Mouse (Mus musculus): ENCODE data around the gene Hpdl. TPM values are rescaled to one million over a fixed set of nuclear protein-coding genes. Genes with fewer than 3 reads are reported as not detected.
A peak's percentile ranks its signal among the peaks of the same experiment; 100 is the strongest.

Gene Hpdl
- polyA plus RNA-seq, 1 experiment from 2014 or later: 0.70 TPM

DNA sequence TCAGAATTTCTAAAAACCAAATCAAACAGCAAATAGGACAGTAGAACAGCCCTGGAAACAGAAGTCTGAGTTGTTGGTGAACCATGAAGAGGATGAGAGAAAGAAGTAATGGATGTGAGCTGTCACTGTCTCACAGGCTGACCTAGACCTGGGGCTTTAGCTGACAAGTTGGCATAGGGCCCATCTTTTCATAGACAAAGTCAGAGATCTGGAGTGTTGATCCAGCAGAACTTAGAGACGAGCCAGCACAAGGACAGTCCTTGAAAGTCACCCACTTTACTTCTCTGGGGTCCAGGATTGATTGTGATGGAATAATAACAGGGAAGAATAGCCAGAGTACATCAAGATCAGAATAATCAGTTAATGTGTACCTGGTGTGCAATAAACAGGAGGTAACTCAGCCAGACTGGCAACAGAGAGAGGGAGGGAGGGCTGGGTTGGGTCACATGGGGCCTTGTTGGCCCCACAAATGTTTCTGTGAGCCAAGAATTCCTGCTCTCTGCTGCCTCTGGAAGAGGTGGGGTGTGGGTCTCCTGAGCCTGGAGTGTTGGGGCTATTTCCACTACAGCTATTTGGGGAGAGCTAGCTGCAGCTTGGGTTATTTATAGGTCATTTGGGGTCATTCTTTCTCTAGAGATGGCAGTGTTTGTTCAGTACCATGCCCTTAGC lies 24.9 kb downstream of the Hpdl start:
- 35% methylated on average over 1 of the region's 1 CpGs for WGBS
- H3K27ac ChIP-seq (replicated peaks): peak overlapping the region; percentile 72
- peaks cover 13% of the 10 kb centered on the region for H3K4me1 ChIP-seq
- H3K27me3 ChIP-seq (replicated peaks): no peaks in the 10 kb centered on the region
- H3K9ac ChIP-seq: peak overlapping the region; percentile 47; the same call in 1 of the 2 replicates
- peaks cover 7% of the 10 kb centered on the region for H3K36me3 ChIP-seq
- no peak for ATAC-seq (ENCODE audit: extremely low read depth, insufficient number of reproducible peaks, low FRiP score, low TSS enrichment)
- no peaks in the 10 kb centered on the region for H3K9me3 ChIP-seq
- no peak overlapping the region for H3K4me2 ChIP-seq
- H3K4me3 ChIP-seq: no peak overlapping the region

DNA sequence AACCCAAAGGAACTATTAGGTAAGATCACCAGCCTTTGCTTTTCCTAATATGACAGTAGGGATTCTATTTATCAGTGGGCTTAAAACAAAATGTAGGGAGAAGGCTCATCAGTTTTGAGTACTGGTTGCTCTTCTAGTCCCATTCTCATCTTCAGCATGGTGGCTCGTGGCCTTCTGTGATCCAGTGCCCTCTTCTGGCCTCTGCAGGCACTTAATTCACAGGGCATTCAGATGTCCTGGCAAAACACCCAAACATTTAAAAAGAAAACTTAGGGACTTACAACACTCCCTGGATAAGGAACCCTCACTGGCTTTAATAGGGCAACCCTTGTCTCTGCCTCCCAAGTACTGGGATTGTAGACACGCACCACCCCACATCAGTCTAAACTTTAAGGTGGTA lies 27.2 kb downstream of the Hpdl start:
- Histone ChIP-seq H3K27ac (replicated peaks) (no peak overlapping the region), H3K9ac (no peak overlapping the region), H3K4me1 (peaks cover 13% of the 10 kb centered on the region), H3K27me3 (replicated peaks) (no peaks in the 10 kb centered on the region), H3K36me3 (no peaks in the 10 kb centered on the region), H3K4me2 (no peak overlapping the region), H3K9me3 (no peaks in the 10 kb centered on the region), H3K4me3 (no peak overlapping the region)
- ATAC-seq (ENCODE audit: extremely low read depth, insufficient number of reproducible peaks, low FRiP score, low TSS enrichment): no peak
- WGBS: 67% methylated on average over 2 of the region's 2 CpGs

DNA sequence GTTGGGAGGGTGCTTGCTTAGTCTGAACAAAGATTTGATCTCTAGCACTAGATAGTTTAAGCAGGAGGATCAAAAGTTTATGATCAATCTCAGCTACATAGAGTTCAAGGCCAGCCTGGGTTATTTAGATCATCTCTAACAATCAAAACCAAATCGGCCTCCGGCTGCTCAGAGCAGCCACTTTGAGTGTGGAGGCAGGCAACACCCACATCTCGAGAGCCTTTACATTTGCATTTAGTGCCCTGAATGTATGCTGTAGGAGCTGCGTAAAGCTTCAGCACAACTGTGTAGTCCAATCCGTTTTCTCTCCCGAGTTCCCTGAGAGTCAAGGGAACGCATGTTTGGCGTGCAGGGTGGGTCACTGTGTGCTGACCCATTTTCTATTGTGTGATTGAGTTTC lies 29.1 kb downstream of the Hpdl start:
- Histone ChIP-seq H3K36me3 (no peaks in the 10 kb centered on the region), H3K4me2 (no peak overlapping the region), H3K9me3 (no peaks in the 10 kb centered on the region), H3K27ac (replicated peaks) (no peak overlapping the region), H3K4me1 (peaks cover 13% of the 10 kb centered on the region), H3K4me3 (no peak overlapping the region), H3K27me3 (replicated peaks) (no peaks in the 10 kb centered on the region), H3K9ac (no peak overlapping the region)
- no peak for ATAC-seq (ENCODE audit: extremely low read depth, insufficient number of reproducible peaks, low FRiP score, low TSS enrichment)
- 86% methylated on average over 8 of the region's 8 CpGs for WGBS

DNA sequence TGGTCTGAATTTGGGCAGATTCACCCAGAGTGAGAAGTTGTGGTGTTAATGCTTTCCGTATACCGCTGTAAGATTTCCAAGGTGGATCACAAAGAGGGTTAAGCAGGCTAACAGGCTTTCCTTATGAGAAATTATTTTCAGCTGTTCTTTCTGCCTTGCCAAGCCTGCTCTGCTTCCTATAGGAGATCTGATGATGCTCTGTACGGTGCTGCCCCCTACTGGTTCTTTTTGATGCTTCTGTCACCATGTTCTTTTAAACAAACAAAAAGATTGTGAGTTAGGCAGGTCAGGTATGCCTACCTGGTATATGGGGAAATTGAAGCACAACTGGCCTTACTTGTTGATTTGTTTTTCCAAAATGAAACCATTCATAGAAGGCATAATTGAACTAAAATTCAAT lies 32.6 kb downstream of the Hpdl start:
- ATAC-seq (ENCODE audit: extremely low read depth, insufficient number of reproducible peaks, low FRiP score, low TSS enrichment): no peak
- no peaks in the 10 kb centered on the region for H3K27me3 ChIP-seq (replicated peaks)
- no peaks in the 10 kb centered on the region for H3K36me3 ChIP-seq
- H3K9ac ChIP-seq: 0 out of 2 replicates have a peak overlapping the region, but pooled peaks have one; percentile 57
- H3K9me3 ChIP-seq: 0 out of 2 replicates have a peak, but pooled peaks cover 4% of the 10 kb centered on the region
- no peaks in the 10 kb centered on the region for H3K4me1 ChIP-seq
- H3K27ac ChIP-seq (replicated peaks): no peak overlapping the region
- H3K4me3 ChIP-seq: no peak overlapping the region
- 7% methylated on average over 3 of the region's 3 CpGs for WGBS
- H3K4me2 ChIP-seq: no peak overlapping the region

DNA sequence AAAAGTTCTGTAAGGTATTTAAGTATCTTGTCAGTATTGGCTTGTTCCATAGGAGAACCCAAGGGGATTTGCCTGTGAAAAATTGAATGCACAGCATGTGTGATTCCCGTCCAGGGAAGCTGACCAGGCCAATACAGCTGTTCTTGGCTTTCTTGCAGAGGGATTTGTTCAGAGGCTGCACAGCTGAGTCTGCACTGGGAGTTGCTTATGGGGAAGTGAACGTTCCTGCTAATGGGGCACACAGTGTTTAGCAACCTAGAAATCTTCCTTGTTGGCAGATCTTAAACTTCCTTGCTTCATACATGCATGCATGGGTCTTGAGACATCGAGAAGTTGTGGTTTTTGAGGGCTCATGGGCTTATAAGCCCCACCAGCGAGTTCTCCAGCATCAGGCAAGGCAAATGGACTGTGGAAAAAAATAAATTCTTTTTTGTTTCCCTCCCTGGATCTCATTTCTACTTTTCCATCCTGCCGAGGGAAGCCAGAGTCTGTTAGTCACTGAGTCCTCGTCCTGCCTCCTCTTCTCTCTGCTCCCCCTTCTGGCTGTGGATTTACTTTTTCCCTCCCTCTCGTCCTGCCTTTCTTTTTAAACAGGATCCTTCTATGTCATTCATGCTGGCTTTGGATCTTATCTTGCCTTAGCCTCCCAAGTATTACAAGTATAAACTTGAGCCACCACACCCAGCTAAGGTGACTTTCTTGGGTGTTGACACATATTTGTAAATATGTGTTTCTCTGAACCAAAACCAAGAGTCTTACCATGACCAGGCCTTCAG lies 33.3 kb downstream of the Hpdl start:
- no peaks in the 10 kb centered on the region for H3K27me3 ChIP-seq (replicated peaks)
- no peak for ATAC-seq (ENCODE audit: extremely low read depth, insufficient number of reproducible peaks, low FRiP score, low TSS enrichment)
- H3K4me1 ChIP-seq: no peaks in the 10 kb centered on the region
- 40% methylated on average over 7 of the region's 7 CpGs for WGBS
- no peak overlapping the region for H3K4me2 ChIP-seq
- 0 out of 2 replicates have a peak, but pooled peaks cover 4% of the 10 kb centered on the region for H3K9me3 ChIP-seq
- H3K27ac ChIP-seq (replicated peaks): no peak overlapping the region
- no peaks in the 10 kb centered on the region for H3K36me3 ChIP-seq
- H3K4me3 ChIP-seq: no peak overlapping the region
- no peak overlapping the region for H3K9ac ChIP-seq

DNA sequence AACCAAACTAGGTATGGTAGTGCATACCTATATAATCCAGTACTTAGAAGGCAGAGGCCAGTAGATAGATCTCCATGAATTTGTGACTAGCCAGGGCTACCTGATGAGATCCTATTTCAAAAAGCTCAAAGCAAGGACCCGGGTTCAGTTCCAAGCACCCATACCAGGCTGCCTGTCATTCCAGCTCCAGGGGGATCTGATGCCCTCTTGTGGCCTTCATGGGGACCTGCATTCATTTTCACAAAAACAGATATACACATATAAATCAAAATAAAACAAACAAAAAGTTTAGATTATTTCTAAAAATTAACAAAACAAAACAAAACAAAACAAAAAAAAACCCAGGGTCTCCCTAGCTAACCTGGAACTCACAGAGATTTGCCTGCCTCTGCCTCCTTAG lies 34.9 kb downstream of the Hpdl start:
- H3K36me3 ChIP-seq: no peaks in the 10 kb centered on the region
- H3K27ac ChIP-seq (replicated peaks): no peak overlapping the region
- H3K27me3 ChIP-seq (replicated peaks): no peaks in the 10 kb centered on the region
- ATAC-seq (ENCODE audit: extremely low read depth, insufficient number of reproducible peaks, low FRiP score, low TSS enrichment): no peak
- no peak overlapping the region for H3K4me3 ChIP-seq
- no peak overlapping the region for H3K9ac ChIP-seq
- H3K9me3 ChIP-seq: 0 out of 2 replicates have a peak, but pooled peaks cover 4% of the 10 kb centered on the region
- no peaks in the 10 kb centered on the region for H3K4me1 ChIP-seq
- 94% methylated on average over 1 of the region's 1 CpGs for WGBS
- no peak overlapping the region for H3K4me2 ChIP-seq

DNA sequence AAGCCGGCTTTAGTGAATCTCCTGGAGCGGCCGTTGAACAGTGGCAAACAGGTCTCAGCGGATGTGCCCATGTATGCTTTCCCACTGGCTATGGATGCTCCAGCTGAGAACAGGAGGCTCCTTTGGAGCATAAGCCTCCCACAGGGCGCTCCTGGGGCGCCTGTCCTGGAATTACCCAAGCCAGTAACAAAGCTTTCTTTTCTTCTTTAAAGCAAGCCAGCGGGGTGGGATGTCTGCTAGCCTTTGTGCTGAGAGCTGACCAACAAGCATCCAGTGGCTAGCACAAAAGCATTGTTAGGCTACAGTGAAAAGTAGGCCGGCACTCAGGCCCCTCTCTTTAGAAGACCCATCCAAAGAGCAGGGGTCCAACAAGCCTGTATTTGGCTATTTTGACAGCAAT lies 39.3 kb downstream of the Hpdl start:
- no peaks in the 10 kb centered on the region for H3K27me3 ChIP-seq (replicated peaks)
- no peaks in the 10 kb centered on the region for H3K4me1 ChIP-seq
- H3K9ac ChIP-seq: 0 out of 2 replicates have a peak overlapping the region, but pooled peaks have one; percentile 19
- 0 out of 2 replicates have a peak, but pooled peaks cover 4% of the 10 kb centered on the region for H3K9me3 ChIP-seq
- 26% methylated on average over 8 of the region's 8 CpGs for WGBS
- H3K4me3 ChIP-seq: no peak overlapping the region
- ATAC-seq (ENCODE audit: extremely low read depth, insufficient number of reproducible peaks, low FRiP score, low TSS enrichment): no peak
- H3K36me3 ChIP-seq: no peaks in the 10 kb centered on the region
- no peak overlapping the region for H3K4me2 ChIP-seq
- H3K27ac ChIP-seq (replicated peaks): no peak overlapping the region

DNA sequence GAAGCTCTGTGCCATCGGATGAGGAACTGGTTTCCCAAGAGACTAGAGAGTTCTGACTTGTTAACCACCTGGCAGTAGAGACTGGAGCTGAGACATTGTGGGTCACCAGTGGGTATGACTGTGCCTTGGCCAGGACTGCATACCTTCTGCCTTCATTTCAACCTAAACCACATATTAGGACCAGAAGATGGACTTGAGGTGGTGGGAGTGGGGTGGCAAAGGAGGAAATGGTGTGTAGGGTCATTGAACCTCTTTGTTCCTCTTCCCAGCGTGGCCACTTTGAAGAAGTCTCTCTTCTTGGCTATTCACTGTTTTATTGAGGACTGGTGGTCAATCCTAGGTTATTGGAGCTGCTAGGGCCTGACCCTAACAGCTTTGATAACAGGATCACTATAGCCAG lies 40.1 kb downstream of the Hpdl start:
- WGBS: 58% methylated on average over 2 of the region's 2 CpGs
- ATAC-seq (ENCODE audit: extremely low read depth, insufficient number of reproducible peaks, low FRiP score, low TSS enrichment): no peak
- H3K9me3 ChIP-seq: 0 out of 2 replicates have a peak, but pooled peaks cover under 1% of the 10 kb centered on the region
- no peaks in the 10 kb centered on the region for H3K36me3 ChIP-seq
- no peak overlapping the region for H3K4me3 ChIP-seq
- H3K4me2 ChIP-seq: no peak overlapping the region
- H3K27me3 ChIP-seq (replicated peaks): no peaks in the 10 kb centered on the region
- no peaks in the 10 kb centered on the region for H3K4me1 ChIP-seq
- no peak overlapping the region for H3K27ac ChIP-seq (replicated peaks)
- no peak overlapping the region for H3K9ac ChIP-seq

DNA sequence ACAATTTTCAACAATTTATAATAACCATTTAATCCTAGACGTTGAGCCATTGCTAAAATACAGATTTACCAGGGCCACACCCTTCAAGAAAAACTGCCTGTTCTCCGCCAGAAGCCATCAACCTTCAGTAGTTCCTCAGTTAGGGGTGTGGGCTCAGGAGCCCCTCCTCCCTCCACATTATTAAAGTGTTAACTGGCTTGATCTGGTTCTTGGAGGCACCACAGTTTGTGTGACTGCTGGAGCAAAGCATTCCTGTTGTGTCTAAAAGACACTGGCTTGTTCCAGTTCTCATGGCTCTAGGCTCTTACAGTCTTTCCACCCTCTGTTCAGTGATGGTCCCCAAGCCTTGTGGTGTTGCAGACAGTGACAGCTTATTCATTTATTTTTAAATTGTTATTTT lies 41.0 kb downstream of the Hpdl start:
- Histone ChIP-seq H3K36me3 (no peaks in the 10 kb centered on the region), H3K4me3 (no peak overlapping the region), H3K9ac (no peak overlapping the region), H3K4me1 (no peaks in the 10 kb centered on the region), H3K9me3 (no peaks in the 10 kb centered on the region), H3K27ac (replicated peaks) (no peak overlapping the region), H3K4me2 (no peak overlapping the region), H3K27me3 (replicated peaks) (no peaks in the 10 kb centered on the region)
- WGBS: 62% methylated on average over 2 of the region's 2 CpGs
- ATAC-seq (ENCODE audit: extremely low read depth, insufficient number of reproducible peaks, low FRiP score, low TSS enrichment): no peak

DNA sequence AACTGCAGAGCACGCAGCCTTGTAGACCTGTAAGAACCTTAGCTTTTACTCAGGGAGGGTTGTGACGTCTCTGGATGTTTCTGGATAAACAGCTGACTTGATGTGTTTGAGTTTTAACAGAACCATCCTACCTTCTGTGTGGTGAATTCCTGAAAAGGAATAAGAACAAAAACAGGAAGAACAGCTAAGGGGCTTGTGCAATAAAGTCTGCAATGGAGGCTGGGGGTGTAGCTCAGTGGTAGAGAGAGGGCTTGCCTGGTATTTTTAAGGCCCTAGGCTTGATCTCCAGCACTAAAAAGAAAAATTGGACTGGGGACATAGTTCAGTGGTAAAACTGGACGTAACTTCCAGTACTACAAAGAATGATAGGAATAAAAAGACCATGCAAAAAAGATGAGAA lies 44.4 kb downstream of the Hpdl start:
- Histone ChIP-seq H3K36me3 (no peaks in the 10 kb centered on the region), H3K4me3 (no peak overlapping the region), H3K9me3 (no peaks in the 10 kb centered on the region), H3K27ac (replicated peaks) (no peak overlapping the region), H3K27me3 (replicated peaks) (no peaks in the 10 kb centered on the region), H3K9ac (no peak overlapping the region), H3K4me2 (no peak overlapping the region), H3K4me1 (no peaks in the 10 kb centered on the region)
- ATAC-seq (ENCODE audit: extremely low read depth, insufficient number of reproducible peaks, low FRiP score, low TSS enrichment): no peak
- WGBS: 77% methylated on average over 3 of the region's 3 CpGs

DNA sequence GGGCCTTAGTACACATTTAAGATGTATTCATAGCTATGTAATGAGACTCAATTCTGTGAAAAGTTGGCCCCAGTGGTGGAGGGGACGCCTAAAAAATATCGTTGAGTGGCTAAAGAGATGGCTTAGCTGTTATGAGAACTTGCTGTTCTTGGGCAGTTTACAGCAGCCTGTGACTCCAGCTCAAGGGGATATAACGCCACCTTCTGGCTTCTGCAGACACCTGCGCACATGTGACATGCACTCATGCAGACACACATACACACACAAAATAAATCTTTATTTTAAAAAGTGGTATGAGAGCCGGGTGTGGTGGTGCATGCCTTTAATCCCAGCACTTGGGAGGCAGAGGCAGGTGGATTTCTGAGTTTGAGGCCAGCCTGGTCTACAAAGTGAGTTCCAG lies 45.1 kb downstream of the Hpdl start:
- no peak for ATAC-seq (ENCODE audit: extremely low read depth, insufficient number of reproducible peaks, low FRiP score, low TSS enrichment)
- H3K36me3 ChIP-seq: no peaks in the 10 kb centered on the region
- H3K9ac ChIP-seq: no peak overlapping the region
- H3K27me3 ChIP-seq (replicated peaks): no peaks in the 10 kb centered on the region
- no peaks in the 10 kb centered on the region for H3K9me3 ChIP-seq
- no peaks in the 10 kb centered on the region for H3K4me1 ChIP-seq
- H3K27ac ChIP-seq (replicated peaks): no peak overlapping the region
- H3K4me3 ChIP-seq: no peak overlapping the region
- WGBS: 82% methylated on average over 5 of the region's 5 CpGs
- no peak overlapping the region for H3K4me2 ChIP-seq
